Mouse (Mus musculus): ENCODE measurements around the gene Pdzk1ip1.

DNA sequence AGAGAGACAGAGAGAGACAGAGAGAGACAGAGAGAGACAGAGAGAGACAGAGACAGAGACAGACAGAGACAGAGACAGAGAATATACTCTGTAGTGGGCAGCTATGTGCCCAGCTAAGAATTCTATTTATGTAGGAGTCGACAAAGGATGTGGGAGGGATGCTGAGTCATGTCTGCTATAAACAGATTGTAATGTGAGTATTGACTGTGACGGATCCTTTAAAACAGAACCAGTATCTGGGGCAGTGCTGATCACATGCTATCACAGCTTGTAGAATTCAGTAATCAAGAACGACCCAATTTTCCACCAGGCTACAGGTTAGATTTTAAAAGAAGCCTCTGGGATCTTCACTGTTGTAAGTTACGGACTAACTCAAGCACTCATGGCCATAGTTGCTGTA lies 15.0 kb downstream of the Pdzk1ip1 start:
- TF ChIP-seq POLR2A (IDR thresholded peaks at IDR 0.05; ENCODE audit: control insufficient read depth, extremely low read depth, insufficient read depth, low read length, poor library complexity) = no peak
- TF ChIP-seq CTCF (IDR thresholded peaks at IDR 0.05; ENCODE audit: borderline replicate concordance, control insufficient read depth, extremely low read depth, insufficient read depth, low read length, poor library complexity) = no peak
